Mouse (Mus musculus) adrenal gland, postnatal 10 days (tissue): Measurements from ENCODE around the gene Khk. TPM values are rescaled to one million over a fixed set of nuclear protein-coding genes. Genes with fewer than 3 reads are reported as not detected.
A peak's percentile ranks its signal among the peaks of the same experiment; 100 is the strongest.

ENCODE experiments used
- DNase-seq: peaks from one replicate; pipeline ENCODE4 v3.0.0; 2021; ENCODE audit warnings: mixed read lengths
- total RNA-seq, 2 experiments: library from RNA; stranded (reverse); gene quantifications; 2 replicates each; pipeline ENCODE4 v1.2.3; 2021

Khk gene
- total RNA-seq, 2 experiments from 2014 or later: 64.3 to 89.4 TPM

- no peak for DNase-seq
Observed at GRCm38 (mm10) chr5:30969440-30969839, 48.2 kb downstream of the Khk start.

- peak; percentile 74 for DNase-seq
Observed at GRCm38 (mm10) chr5:30974870-30975656, 53.8 kb downstream of the Khk start.

Other genes with a start within 250 kb of the Khk start
- 1 to 10 TPM; 4.5 to 8.8 TPM for gene Dpysl5, start 209.9 kb upstream of the Khk start, total RNA-seq
- gene Mapre3, start 106.8 kb upstream of the Khk start, total RNA-seq: 10 to 100 TPM; 35.9 to 47.4 TPM
- 10 to 100 TPM; 49.4 to 50.4 TPM for gene Tmem214, start 53.4 kb upstream of the Khk start, total RNA-seq
- 10 to 100 TPM; 12.4 to 17.0 TPM for gene Agbl5, start 32.7 kb upstream of the Khk start, total RNA-seq
- gene Ost4, start 13.6 kb upstream of the Khk start, total RNA-seq: 100 to 1,000 TPM; 208 to 219 TPM
- 10 to 100 TPM; 60.0 to 63.4 TPM for gene Emilin1, start 8.0 kb upstream of the Khk start, total RNA-seq
- gene Cgref1, start 24.2 kb downstream of the Khk start, total RNA-seq: 1 to 10 TPM; 2.8 to 5.1 TPM
- 100 to 1,000 TPM; 110 to 118 TPM for gene Preb, start 38.9 kb downstream of the Khk start, total RNA-seq
- gene Tcf23, start 47.2 kb downstream of the Khk start, total RNA-seq: under 1 TPM; 0.39 to 0.99 TPM
- 100 to 1,000 TPM; 123 to 129 TPM for gene Atraid, start 126.9 kb downstream of the Khk start, total RNA-seq
- gene Slc5a6, start 127.5 kb downstream of the Khk start, total RNA-seq: 10 to 100 TPM; 14.1 to 16.0 TPM
- 10 to 100 TPM; 29.3 to 41.2 TPM for gene Cad, start 133.3 kb downstream of the Khk start, total RNA-seq
- not detected for gene Dnajc5g, start 184.9 kb downstream of the Khk start, total RNA-seq
- under 1 TPM; 0.60 to 0.76 TPM for gene Slc30a3, start 186.8 kb downstream of the Khk start, total RNA-seq
- 10 to 100 TPM in 1 of 2 experiments, 1 to 10 TPM in 1; 3.3 to 16.1 TPM for gene Trim54, start 195.3 kb downstream of the Khk start, total RNA-seq
- gene Ucn, start 217.4 kb downstream of the Khk start, total RNA-seq: not detected
- 10 to 100 TPM; 42.3 to 46.1 TPM for gene Mpv17, start 232.8 kb downstream of the Khk start, total RNA-seq